Mouse (Mus musculus): Measurements from ENCODE around the gene Ets1. TPM values are rescaled to one million over a fixed set of nuclear protein-coding genes. Genes with fewer than 3 reads are reported as not detected.

Gene Ets1
- 16.5 and 17.7 TPM in 2 replicates for polyA plus RNA-seq (2012; rRNA removed)

DNA sequence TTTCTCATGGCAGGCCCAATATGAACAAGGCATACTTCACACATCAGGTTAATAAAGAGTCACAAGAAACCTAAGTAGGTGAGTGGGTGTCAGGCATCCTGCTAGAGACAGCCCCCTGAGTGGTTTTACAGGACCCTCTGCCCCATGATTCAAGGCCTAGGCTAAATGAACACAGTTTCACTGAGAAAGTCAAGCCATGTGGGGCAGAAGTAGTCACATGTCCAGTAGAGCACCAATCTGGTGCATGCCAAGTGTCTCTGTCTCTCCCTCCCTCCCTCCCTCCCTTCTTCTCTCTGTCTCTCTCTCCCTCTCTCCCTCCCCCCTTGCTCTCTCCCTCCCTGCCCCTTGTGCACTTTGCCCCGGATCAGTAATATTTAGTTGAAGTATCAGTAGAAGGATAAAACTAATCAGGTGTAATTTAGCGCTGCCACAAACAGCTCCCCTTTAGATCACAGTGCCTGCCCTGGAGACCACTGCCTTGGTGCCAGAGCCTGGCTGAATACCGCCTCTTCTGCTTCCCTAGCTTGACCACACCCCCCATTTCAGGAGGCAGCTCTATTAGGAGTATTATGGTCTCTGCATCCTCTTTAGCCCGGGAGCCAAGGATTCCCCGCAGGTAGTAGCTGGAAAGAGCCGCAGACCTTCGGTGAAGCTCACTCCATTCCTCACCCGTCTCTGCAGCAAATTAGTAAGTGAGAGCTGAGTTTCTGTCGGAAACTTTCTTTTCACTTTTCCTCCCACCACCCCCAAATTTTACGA lies at the start of gene Ets1:
Ets1 (plus strand) TSS at position 595 of the 759 bp plus-strand sequence.
- no peak for DNase-seq (ENCODE audit: low spot score)

DNA sequence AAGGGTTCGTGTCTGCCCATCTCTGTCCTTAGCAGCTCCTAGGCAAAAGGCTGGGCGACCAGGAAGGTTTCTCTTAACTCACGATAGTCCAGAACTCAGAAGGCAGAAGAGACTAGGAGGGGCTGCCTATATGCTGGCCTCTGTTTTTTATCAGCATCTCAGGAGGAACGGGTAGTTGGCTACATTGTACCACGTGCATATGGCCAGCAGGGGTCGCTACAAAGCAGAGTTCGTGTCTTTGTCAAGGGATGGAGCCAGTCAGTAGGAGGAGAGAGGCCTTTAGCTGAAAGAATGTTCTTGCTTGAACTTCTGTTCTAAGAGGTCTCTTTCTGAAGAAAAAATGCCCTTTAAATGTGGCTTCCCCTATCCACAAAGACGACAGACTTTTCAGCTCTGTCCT lies 46.1 kb upstream of the Ets1 start:
- DNase-seq (ENCODE audit: low spot score) = peak; percentile 67

DNA sequence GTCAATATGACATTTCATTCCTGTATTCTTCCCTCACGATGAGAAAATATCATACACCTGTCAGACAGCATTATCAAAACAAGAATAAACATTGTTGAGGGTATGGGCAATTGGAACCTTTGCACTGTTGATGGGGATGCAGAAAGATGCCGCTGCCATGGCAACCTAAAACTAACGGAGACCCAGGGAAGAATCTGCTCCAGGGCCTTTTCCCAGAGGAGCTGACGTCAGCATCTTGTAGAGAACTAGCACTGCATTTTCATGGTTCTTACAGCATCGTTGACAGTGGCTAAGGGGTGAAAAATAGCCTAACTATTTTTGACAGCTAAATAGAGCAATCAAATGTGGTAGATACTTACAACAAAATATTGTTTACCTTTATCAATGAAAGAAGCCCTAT lies 45.5 kb upstream of the Ets1 start:
- DNase-seq (ENCODE audit: low spot score) = no peak

DNA sequence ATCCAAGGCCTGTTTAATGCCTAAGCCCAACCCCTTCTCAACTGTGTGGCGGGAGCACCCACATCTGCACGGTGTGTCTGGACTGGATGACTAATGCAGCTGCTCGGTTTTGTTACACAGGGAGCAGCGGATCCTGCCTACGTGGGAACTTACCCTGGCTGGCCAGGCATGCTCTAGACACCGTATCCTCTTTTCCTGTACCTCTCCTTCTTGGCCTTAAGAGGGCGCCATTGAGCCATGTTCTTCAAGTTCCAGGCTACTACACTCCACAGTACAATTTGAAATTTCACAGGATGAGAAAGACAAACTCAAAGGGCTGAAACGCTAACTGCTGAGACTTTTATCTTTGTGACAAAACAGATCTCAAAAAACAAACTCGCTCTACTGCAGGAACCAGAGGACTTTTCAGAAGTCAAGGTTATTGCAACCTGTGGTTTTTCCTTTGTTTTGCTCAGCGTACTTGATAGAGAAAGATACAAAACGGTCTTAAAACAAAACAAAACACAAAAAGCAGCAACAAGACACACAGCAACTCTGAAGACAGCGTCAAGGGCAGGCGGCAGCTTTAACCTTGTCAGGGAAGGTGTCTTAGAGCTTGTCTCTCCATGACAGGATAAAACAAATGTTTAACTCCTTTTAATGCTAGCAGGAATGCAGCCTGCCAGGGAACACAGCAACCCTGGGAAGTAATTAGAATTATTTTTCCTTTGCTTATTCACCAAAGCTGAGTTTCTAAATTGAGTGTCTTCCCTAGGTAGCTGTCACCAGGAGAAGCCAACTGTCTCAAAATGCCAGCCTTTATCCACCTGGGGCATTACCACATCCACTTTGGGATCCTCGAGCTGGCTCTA lies 44.1 kb upstream of the Ets1 start:
- peak; percentile 39 for DNase-seq (ENCODE audit: low spot score)

DNA sequence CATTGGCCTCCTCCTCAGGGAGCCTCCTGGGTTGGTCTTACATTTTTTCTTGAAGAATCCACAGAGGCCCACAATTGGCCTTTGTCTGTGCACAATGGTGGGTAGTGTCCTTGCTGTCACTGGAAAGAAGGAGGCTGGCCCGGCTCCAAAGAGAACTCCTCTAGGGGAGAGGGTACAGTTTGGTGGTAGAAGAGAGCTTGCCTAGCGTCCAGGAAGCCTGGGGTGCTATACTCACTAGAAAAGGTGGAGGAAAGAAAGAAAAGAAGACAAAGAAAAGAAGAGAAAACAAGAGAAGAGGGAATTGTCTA lies 43.5 kb upstream of the Ets1 start:
- no peak for DNase-seq (ENCODE audit: low spot score)

DNA sequence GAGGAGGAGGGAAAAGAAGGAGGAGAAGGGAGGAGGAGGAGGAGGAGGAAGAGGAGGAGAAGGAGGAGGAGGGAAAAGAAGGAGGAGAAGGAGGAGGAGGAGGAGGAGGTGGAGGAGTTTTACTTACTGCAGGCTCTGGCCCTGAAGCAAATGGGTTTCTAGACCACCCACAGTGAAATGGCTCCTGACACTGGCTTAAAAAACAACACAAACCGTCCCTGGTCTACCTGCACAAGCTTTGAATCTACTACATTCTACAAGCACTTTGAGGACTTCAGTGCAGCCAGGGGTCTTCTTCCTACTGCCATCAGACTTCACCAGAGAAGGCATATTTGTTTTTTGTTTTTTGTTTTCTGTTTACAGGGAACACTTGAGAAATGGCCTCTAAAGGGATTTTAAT lies 42.2 kb upstream of the Ets1 start:
- DNase-seq (ENCODE audit: low spot score) = no peak

DNA sequence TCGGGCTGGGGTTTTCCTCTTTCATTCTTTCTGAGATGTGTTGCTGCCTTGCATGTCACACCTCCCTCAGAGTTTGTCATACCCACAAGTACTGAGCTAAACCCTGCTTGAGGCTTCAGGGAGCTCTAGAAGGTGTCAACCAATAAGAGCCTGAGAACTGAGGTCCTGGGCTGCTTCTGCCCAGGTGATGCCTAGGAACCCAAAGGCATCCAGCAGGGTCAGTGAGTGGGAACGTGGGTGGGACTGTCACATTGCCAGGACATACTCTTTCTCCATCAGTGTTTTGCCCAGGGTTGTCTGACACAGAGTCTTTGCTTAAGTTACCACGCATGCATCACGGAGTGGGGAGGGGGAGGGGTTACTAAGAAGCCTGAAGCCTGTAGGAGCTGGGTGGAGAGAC lies 41.7 kb upstream of the Ets1 start:
- DNase-seq (ENCODE audit: low spot score) = no peak

DNA sequence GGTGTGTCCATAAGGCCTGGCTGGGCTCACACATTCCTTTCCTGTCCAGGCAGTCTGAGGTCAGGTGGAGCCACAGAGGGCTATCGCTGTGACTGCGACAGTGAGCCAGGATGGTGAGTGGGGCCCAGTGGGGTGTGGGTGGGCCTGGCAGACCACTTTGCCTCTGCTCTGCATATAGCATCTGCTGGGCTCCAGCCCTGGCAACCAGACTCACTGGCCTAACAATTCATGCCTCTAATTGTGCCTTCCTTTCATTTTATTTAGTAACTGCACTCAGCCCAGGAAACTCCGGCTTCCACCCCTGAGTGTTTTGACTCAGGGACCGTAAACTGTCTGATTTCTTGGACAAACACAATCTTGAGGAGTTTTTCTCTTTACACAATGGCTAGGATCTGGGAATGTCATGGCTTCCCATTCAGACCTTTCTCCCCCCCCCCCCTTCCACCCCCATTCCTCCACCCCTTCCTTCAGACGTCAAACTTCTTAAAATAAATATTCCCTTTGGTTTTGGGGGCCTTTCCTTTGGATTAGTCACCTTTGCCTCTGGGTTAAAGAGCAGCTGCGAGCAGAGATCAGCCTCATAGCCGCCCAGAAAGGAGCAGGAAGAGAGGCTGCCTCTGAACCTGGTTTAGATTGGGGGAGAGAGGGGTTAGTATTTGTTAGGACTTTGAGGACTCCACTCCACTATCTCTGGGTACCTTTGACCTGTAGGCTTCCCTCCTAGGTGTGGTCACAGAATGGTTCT lies 40.8 kb upstream of the Ets1 start:
- no peak for DNase-seq (ENCODE audit: low spot score)

DNA sequence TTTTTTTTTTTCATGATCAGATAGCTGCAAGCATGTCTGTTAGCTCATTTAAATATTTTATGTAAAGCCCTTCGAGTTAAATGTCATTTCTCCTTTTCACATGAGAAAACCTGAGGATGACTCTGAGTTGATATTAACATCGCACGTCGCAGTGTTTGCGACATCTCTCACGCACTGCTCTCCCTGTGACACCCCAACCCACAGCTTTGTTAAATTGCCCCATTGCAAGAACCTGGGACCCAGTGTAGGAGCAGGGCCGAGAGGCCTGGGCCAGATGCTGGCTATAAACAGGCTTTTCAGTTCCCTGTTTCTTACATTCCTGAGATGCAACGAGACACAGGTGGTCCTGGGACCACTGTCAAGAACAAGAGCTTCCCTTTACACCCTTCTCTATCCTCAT lies 39.7 kb upstream of the Ets1 start:
- DNase-seq (ENCODE audit: low spot score) = no peak

DNA sequence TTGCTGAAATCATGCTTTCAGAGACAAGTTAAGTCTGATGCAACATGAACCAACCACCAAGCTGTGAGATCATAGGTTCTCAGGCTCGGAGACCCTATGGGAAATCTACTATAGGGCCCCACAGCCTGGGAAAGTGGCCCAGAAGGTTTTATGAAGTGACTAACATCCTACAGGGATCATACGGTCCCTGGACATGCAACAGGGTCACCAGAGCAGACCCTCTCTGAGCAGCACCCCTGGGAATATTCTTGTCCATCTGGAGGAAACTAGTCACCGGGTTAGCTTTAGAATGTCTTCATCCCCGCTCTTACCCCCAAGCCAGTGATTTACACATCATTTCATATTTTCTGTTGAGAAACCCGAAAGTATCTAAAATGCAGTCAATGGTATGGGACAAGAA lies 34.1 kb upstream of the Ets1 start:
- no peak for DNase-seq (ENCODE audit: low spot score)

DNA sequence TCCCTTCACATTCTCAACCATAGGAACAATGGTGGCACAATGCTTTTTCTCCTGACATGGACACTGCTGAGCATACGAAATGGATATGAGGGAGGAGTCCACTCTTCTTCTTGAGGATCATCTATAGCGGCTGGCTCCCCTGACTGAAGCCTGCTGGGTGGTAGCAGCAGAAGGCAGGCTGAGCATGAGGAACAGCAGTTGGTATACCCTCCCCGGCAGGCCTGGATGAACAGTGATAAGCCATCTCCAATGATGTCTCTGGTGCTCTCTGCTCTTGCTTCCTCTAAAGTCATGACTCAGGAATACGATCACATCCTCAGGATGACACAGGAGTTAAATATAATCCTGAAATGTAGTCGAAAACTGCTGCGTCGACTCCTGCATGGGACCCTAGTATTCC lies 32.9 kb upstream of the Ets1 start:
- no peak for DNase-seq (ENCODE audit: low spot score)

DNA sequence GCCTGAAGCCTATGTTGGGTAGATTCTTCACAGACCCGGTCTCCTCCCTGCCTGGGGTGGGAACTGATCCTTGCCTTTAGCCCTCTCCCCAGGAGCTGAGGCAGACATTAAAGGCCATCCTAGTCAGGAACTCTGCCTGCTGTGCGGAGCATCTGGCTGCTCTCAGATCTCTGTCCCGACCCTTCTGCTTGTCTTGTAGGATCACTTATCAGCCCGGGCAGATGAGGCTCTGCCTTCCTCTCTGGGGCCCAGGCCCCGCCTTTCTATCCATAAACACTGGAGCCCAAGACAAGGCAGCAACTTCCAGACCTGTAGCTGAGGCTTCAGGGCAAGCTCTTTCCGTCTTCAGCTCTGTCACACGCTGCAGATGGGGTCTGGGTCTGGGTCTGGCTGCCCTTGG lies 28.8 kb upstream of the Ets1 start:
- no peak for DNase-seq (ENCODE audit: low spot score)

DNA sequence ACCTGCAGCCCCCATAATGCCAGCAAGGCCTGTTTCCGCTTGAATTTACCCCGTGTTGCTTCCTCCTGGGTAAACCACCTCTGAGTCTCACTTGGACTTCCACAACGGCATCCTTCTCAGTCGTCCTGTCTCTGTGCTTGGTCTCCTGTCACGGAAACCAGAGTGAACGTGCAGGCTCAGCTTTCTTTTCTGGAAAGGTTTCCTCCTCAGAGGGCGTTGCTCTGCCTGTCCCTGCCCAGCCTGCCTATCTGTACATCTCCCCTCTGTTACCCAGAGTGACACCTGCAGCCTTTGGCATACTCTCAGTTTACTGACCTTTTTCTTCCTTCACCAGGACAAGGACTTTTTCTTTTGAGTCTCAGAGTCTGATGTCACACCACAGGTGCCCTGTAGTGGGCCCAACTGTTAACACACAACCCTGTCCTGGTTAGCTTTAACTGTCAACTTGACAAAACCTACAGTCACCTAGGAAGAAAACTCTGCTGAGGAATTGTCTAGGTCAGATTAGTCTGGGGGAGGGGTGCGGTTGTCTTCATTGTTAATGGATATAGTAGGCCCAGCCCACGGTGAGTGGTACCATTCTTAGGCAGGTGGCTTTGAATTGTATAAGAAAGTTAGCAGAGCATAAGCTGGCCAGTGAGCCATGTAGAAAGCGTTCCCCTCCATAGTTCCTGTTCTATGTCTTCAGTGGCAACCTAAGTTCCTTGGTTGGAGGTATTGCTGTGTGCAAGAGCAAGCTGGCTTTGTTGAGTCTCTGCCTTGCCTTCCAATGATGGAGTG lies 27.0 kb upstream of the Ets1 start:
- no peak for DNase-seq (ENCODE audit: low spot score)

DNA sequence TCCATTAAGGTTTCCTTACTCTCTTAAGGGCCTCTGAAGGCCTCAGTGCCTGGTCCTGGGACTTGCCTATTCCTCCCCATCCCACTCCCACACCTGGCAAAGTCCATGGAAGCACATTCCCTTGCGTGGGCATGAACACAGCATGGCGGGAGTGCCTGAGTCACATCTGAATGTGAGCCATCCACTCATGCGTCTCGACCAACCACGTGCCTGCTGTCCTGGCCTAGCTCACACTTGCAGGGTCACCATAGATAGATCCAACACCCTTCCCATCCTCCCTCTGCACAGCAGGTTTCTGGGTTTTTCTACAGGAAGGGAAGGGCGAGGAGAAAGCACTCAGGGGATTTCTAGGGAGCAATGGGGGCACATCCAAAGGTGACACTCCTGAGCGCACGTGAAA lies 25.8 kb upstream of the Ets1 start:
- no peak for DNase-seq (ENCODE audit: low spot score)

DNA sequence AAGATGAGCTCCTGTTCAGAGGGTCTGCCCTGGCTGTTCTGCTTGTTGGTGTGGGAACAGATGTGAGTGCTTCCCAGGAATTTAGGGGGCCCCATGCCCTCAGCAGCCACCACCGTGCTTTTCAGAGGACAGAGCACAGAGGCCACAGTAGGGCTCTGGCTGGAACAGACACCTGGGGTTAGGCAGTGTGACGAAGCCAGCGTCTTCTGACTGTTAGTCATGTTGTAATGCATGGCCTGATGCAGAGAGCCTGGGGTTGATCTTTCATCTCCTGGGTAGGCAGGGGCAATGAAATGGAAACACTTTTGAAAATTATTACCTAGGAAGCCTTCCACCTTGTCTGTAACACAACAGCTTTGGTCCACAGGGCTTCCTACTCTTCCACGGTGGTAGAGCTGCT lies 25.4 kb upstream of the Ets1 start:
- DNase-seq (ENCODE audit: low spot score) = no peak

DNA sequence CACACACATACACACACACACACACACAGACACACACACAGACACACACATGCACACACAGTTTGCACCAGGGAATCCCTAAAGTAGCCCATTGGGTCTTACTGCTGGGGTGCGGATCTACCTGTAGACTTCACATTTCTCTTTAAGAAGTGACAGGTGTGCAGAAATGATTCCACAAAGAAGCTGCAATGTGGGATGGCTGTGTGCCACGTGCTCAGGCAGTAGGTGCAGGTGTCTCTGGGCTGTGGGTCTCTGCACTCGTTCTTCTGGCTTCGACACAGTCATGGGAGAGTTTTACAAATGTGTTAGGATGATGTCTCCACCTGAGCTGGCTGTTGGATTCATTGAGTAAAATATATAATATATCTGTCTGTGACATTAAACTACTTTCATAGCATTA lies 24.7 kb upstream of the Ets1 start:
- DNase-seq (ENCODE audit: low spot score) = no peak

DNA sequence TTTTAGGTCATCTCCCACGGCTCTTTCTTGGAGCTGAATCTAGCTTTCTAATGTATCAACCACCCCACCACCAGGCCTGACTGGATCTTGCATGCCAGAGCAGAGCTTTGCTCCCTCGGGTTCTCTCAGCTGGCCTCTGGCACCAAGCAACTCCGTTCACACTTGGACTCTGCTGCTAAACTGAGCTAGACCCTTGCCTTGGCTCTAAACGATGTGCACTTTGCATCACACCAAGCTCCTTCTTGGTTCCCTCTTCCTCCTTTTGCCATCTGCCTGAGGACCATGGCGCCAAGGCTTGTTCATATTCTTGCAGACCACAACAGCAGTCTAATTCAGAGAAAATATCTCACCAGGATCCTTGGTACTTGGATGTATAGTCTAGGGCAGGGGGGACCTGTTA lies 23.6 kb upstream of the Ets1 start:
- DNase-seq (ENCODE audit: low spot score) = no peak

DNA sequence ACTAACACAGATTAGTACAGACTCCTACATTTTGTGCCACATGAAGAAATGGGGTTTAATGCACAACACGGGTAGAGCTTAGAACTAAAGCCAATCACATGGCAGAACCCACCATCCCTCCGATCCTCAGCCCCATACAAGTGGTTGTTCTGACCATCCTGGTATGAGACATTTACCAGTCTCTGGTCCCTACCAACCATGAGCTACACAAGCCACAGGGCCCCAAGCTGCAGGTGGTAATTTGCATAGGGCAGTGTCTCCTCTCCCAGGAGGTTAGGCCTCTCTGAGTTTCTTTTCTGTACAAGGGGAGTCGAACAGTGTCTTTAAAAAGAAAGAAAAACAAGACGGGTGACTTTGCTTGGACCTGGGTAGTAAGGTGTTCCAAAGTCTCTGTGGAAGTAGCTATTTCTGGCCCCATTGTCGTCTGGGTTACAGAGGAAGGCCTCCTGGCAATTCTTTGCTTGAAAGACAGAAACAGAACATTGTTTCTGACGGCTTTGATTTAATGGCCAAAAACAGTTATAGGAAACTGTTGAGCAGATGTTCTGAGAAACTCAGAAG lies 23.1 kb upstream of the Ets1 start:
- DNase-seq (ENCODE audit: low spot score) = no peak

DNA sequence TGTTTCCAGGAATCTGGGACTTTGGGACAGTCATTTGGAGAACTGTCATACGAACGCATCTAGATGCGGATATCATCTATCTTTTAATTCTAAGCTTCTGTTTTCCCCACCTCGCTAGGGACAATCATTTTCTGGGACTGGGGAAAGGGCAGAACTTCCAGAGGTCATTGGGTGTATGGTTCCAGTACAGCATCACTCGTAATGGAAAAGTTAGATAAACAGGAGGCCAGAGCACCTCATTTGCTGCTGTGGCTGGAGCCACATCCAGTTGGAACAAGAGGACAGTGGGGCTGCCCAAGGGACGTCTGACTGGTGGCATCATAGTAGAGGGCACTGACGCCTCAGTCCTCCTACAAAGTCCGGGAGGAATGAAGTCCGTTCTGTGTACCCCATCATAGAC lies 21.8 kb upstream of the Ets1 start:
- no peak for DNase-seq (ENCODE audit: low spot score)

DNA sequence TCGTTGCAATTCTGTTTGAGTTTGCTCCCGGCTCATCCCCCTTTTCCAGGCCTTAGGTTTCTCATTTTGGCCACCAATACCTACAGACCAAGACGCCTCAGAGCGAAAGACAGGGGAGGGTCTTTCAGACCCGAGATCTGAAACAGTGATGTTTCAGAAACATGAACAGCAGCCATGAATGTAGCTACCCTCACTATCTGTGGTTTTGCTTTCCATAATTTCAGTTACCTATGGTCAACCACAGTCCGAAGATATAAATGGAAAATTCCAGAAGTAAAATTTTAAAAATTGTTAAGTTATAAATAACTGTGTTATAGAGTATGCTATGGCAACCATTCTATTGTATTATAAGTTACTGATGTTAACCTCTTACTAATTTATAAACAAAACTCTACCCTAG lies 20.6 kb upstream of the Ets1 start:
- DNase-seq (ENCODE audit: low spot score) = no peak

DNA sequence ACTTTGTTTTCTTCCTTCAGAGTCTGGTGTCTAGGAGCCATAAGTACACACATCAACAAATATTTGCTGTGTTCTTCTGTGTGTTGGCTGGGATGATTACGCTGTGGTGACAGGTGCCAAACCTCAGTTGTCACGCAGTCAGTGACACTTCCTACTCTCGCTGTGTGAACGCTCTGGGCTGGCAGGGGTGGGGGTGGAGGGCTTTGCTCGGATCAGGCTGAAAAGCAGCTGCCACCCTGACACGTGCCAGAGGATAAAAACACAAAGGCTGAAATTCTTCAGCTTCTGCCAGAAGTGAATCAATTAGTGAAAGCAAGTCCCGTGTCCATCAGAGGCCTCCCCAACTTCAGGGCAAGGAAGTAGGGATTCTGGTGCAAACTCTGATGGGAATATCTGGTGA lies 20.0 kb upstream of the Ets1 start:
- no peak for DNase-seq (ENCODE audit: low spot score)

Measured in urinary bladder, adult 2 months (tissue).